Mouse (Mus musculus) hindbrain, embryonic 15.5 days (tissue): Measurements from ENCODE around the gene Maml3. TPM values are rescaled to one million over a fixed set of nuclear protein-coding genes. Genes with fewer than 3 reads are reported as not detected.

Experiments
- ATAC-seq: fragments of 200-750 bp; cut with Nextera tagmentation; 2 replicates; pipeline ENCODE4 v1.8.0; 2017; ENCODE audit warnings: low read depth, moderate number of reproducible peaks, moderate TSS enrichment; ENCODE audit not compliant: low FRiP score
- H3K27ac ChIP-seq: fragments of 300-500 bp; sonication (generic); replicated peaks from 2 replicates; pipeline ENCODE4 v1.5.1; 2015; ENCODE audit warnings: mild to moderate bottlenecking, inconsistent platforms
- H3K27me3 ChIP-seq: fragments of 300-500 bp; sonication (generic); 2 replicates; pipeline ENCODE4 v1.6.1; 2015; ENCODE audit warnings: control low read depth, inconsistent platforms
- H3K36me3 ChIP-seq: fragments of 300-500 bp; sonication (generic); 2 replicates; pipeline ENCODE4 v1.6.1; 2015; ENCODE audit warnings: control low read depth, inconsistent platforms
- H3K4me1 ChIP-seq: fragments of 300-500 bp; sonication (generic); replicated peaks from 2 replicates; pipeline ENCODE4 v1.6.1; 2015; ENCODE audit warnings: control low read depth, inconsistent platforms
- H3K4me2 ChIP-seq: fragments of 300-500 bp; sonication (generic); 2 replicates; pipeline ENCODE4 v1.6.1; 2015; ENCODE audit warnings: moderate library complexity, mild to moderate bottlenecking, inconsistent platforms
- H3K4me3 ChIP-seq: fragments of 300-500 bp; sonication (generic); 2 replicates; pipeline ENCODE4 v1.5.1; 2015; ENCODE audit warnings: mild to moderate bottlenecking, inconsistent platforms
- H3K9ac ChIP-seq: fragments of 300-500 bp; sonication (generic); 2 replicates; pipeline ENCODE4 v1.6.1; 2015; ENCODE audit warnings: inconsistent platforms
- H3K9me3 ChIP-seq: fragments of 300-500 bp; sonication (generic); 2 replicates; pipeline ENCODE4 v1.6.1; 2016; ENCODE audit warnings: control low read depth, inconsistent platforms
- WGBS: fragments of 180-500 bp; shearing (Covaris S2); methylation state at CpG from one replicate; pipeline ENCODE4 v1.1.7; 2015; 5-methylcytosine and 5-hydroxymethylcytosine counted together
- polyA plus RNA-seq: library from polyadenylated mRNA; unstranded; fragments of >200 nt; fragmentation: Nextera tagmentation; extraction: Ambion mirVana; gene quantifications from 2 replicates; pipeline ENCODE4 v1.2.1, GENCODE M21; 2015

The Maml3 gene
- polyA plus RNA-seq, 1 experiment from 2014 or later, result 7.8 TPM

DNA sequence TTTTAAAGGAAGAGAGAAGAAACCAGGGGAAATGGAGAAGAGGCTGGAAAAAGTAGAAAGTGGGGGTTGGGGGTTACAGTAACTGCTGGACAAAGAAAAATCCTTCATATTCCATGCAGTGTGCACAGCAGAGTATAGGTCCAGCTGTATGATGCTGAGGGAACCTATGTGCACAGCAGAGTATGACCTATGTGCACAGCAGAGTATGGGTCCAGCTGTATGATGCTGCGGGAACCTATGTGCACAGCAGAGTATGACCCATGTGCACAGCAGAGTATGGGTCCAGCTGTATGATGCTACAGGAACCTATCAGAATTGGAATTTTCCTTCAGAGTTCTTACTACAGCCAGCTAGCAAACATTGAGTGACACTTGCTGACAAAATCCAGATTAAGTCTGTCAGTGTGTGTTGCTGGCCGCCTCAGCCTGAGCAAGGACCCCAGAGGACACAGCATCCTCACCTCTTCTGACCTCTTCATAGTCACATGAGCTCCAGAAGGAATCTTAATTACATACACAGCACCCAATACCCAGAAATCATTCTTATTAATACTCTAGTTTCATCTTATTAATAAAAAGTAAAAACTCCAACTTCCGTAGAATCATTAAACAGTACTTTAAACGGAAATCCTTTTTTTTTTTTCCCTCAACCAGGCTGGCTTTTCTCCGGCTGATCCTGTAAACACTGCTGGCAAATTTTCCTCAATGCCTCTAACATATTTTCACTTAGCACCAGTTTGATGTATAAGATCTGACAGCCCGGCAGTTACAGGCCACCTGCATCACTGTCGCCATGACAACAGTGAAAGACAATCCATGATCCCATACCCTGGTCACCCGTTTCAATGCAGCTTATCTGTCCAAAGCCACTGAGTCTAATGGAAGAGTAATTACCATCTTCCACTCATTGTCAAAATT lies 43.1 kb downstream of the Maml3 start:
- H3K9me3 ChIP-seq, result no peaks in the 10 kb centered on the region
- H3K27me3 ChIP-seq, result no peaks in the 10 kb centered on the region
- H3K4me2 ChIP-seq, result 0 out of 2 replicates have a peak overlapping the region, but pooled peaks have one; percentile 5
- ATAC-seq, result peak; percentile 69; the same call in 1 of the 2 replicates
- no peaks in the 10 kb centered on the region for H3K36me3 ChIP-seq
- H3K4me3 ChIP-seq, result no peak overlapping the region
- peak overlapping the region; percentile 73 for H3K27ac ChIP-seq
- WGBS, result 36% methylated on average over 8 of the region's 8 CpGs
- no peak overlapping the region for H3K9ac ChIP-seq
- H3K4me1 ChIP-seq, result peaks cover 21% of the 10 kb centered on the region

DNA sequence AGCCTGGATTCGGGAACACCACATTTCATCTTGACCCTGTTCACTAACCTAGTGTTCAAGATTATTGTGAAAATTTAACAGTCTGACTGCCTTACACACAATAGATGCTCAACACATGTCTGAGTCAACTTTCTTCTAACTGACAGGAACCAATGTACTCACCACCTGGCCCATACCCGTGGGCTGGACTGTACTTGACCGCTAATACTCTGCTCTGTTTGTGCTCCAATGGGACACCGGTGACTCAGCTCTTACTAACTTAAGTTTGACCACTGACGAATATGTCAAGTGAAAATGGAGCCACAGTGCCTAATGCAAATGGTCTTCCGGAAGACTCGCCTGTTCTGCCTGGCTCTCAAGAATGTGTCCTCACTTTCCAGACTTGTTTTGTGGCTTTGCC lies 44.0 kb downstream of the Maml3 start:
- ATAC-seq, result no peak
- Histone ChIP-seq H3K9me3 (no peaks in the 10 kb centered on the region), H3K4me3 (no peak overlapping the region), H3K4me1 (peaks cover 21% of the 10 kb centered on the region), H3K27me3 (no peaks in the 10 kb centered on the region), H3K36me3 (no peaks in the 10 kb centered on the region), H3K27ac (no peak overlapping the region), H3K9ac (no peak overlapping the region), H3K4me2 (no peak overlapping the region)
- 97% methylated on average over 7 of the region's 7 CpGs for WGBS

DNA sequence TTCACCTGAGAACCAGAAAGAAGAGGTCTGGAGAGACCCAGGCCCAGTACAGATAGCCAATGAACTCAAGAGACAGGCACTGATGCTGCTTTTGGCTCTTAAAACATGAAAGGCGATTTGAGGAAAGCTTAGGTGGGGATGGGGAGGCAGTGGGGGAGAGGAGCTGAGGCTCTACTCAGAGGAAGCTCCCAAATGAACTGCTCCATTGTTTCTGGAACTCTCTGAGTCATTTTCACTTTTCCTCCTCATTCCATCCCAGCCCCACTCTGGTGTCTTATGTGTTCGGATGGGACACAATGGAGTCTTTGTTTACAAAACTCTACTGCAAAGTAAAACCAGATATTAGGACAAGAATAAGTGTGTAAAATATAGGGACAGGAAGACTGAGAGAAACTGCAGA lies 53.1 kb downstream of the Maml3 start:
- Histone ChIP-seq H3K4me2 (no peak overlapping the region), H3K36me3 (no peaks in the 10 kb centered on the region), H3K27ac (no peak overlapping the region), H3K4me3 (no peak overlapping the region), H3K9me3 (no peaks in the 10 kb centered on the region), H3K4me1 (peaks cover 11% of the 10 kb centered on the region), H3K27me3 (no peaks in the 10 kb centered on the region), H3K9ac (no peak overlapping the region)
- whole genome bisulfite sequencing, result 75% methylated on average over 2 of the region's 2 CpGs
- ATAC-seq, result no peak

DNA sequence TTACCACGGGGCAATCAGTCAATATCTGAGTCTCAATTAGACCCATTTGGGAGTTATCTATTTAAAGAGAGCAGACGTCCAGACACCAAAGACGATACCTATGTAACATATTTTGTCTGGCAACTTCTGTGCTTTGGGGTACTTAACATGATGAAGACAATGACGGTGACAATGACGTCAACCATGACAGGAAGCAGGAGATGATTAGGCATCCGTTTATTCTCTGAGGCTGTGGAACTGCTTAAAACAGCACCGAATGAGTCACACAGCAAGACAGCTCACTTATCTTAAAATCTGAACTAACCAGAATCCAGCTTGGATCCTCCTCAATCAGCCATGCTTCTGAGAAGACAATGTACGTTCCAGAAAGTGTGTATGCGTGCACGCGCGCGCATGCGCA lies 56.8 kb downstream of the Maml3 start:
- H3K27ac ChIP-seq, result peak overlapping the region; percentile 86; the same call in 1 of the 2 replicates
- 80% methylated on average over 14 of the region's 14 CpGs for WGBS
- no peak for ATAC-seq
- H3K4me2 ChIP-seq, result no peak overlapping the region
- no peak overlapping the region for H3K4me3 ChIP-seq
- no peaks in the 10 kb centered on the region for H3K36me3 ChIP-seq
- no peaks in the 10 kb centered on the region for H3K27me3 ChIP-seq
- H3K9me3 ChIP-seq, result no peaks in the 10 kb centered on the region
- no peak overlapping the region for H3K9ac ChIP-seq
- H3K4me1 ChIP-seq, result peaks cover 48% of the 10 kb centered on the region

DNA sequence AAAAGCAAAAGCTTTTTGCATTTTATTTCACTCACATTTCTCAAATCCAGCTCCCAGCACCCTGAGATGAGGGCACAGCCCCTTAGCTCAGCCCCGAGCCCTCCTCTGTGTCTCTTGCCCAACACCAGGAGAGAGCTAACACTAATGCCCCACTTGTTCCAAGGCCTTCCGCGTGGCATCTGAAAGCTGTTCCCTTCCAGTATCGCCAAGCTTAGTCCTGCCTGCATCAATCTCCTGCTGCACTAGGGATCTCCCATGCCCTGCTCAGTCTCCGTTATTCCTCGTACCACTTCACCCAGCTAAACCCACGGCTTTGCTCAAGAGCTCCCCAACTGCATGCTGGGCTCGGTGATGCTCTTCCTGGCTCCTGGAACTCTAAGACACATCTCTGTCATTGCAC lies 57.3 kb downstream of the Maml3 start:
- 71% methylated on average over 8 of the region's 8 CpGs for WGBS
- H3K9ac ChIP-seq, result peak overlapping the region; percentile 35; the same call in 1 of the 2 replicates
- H3K4me3 ChIP-seq, result 0 out of 2 replicates have a peak overlapping the region, but pooled peaks have one; percentile 32
- peak overlapping the region; percentile 58 for H3K4me2 ChIP-seq
- ATAC-seq, result no peak
- peak overlapping the region; percentile 86 for H3K27ac ChIP-seq
- no peaks in the 10 kb centered on the region for H3K36me3 ChIP-seq
- H3K4me1 ChIP-seq, result peaks cover 49% of the 10 kb centered on the region
- H3K27me3 ChIP-seq, result no peaks in the 10 kb centered on the region
- H3K9me3 ChIP-seq, result no peaks in the 10 kb centered on the region

DNA sequence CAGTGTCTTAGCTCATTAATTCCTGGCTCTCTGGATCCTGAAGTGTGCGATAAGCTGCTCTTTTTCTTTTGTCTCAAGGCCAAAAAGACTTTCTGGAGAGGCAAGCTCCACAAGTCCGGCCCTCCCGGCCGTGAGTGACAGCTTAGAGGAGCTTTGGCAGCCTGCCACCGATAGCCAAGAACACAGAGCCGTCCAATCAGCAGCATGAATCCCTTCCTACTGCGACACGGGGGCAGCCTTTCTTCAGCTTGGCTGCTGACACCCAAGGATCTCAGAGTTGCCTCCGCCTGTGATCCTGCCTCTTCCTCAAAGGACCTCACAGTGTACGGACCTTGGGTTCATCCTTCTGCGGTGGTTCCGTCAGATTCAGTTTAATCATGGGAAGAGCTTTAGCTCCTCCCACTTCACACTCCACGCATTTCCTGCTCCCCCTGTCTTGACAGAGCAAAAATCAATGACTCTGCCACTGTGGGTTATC lies 57.9 kb downstream of the Maml3 start:
- H3K4me1 ChIP-seq, result peaks cover 49% of the 10 kb centered on the region

DNA sequence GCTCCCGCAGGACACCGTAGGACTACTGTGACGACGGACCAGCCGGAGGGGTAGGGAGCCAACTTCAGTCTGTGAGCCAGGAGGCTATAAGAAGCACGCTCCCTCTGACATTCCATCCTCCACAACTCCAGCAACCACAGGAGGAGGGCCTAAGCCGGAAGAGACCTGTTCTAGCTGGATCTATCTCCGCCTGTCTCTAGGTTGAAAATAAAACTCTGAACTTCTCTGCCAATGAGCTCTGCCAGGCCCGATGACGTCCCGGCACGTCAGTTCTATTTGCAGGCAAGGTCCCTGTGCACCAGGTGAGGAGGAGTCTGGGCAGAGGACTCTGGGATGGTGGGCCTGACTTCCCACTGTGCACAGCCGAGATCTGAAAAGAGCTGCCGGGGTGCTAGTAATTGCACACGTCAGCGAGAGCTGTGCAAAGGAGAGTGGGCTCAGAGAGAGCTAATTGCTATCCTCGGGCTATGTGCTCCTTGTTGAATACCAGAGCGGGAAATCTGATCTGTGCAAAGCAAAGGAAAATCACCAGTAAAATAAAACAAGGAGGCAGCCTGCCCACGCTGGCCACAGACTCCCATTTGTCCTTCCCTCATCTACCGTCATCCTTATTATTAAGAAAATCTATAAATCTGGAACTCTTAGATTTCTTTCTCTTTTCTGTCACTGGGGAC lies 58.7 kb downstream of the Maml3 start:
- Histone ChIP-seq H3K27me3 (no peaks in the 10 kb centered on the region), H3K4me3 (peak overlapping the region; percentile 32), H3K4me1 (peaks cover 49% of the 10 kb centered on the region), H3K36me3 (no peaks in the 10 kb centered on the region), H3K9ac (peak overlapping the region; percentile 35), H3K4me2 (peak overlapping the region; percentile 58), H3K27ac (peak overlapping the region; percentile 86), H3K9me3 (no peaks in the 10 kb centered on the region)
- 4% methylated on average over 20 of the region's 20 CpGs for WGBS
- ATAC-seq, result peak; percentile 81

More for the DNA sequence above, 57.9 kb downstream of the Maml3 start:
- no peaks in the 10 kb centered on the region for H3K36me3 ChIP-seq
- WGBS, result under 1% methylated on average over 13 of the region's 13 CpGs
- peak; percentile 83 for ATAC-seq
- peak overlapping the region; percentile 86 for H3K27ac ChIP-seq
- peak overlapping the region; percentile 32 for H3K4me3 ChIP-seq
- peak overlapping the region; percentile 35 for H3K9ac ChIP-seq
- no peaks in the 10 kb centered on the region for H3K27me3 ChIP-seq
- peak overlapping the region; percentile 58 for H3K4me2 ChIP-seq
- no peaks in the 10 kb centered on the region for H3K9me3 ChIP-seq

DNA sequence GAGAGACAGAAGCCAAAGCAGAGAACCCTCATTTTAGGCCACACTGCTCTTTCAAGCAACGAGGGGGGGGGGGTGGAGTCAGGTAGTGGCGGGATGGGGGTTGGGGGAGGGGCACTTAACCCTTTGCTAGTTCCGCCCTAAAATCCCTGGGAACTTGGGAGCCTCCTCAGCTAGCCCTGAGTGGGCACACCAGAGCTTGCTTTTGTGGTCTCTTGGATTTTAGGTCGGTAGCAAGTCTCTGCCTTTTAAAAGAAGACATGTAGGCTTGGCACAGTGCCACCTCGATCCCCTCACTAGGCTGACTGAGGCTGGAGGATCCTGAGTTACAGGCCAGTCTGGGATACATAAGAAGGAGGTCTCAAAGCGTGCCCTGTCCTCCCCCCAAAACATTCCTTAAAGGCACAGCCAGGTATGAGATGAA lies 59.6 kb downstream of the Maml3 start:
- H3K4me3 ChIP-seq, result no peak overlapping the region
- peak overlapping the region; percentile 86 for H3K27ac ChIP-seq
- H3K4me1 ChIP-seq, result peaks cover 49% of the 10 kb centered on the region
- H3K9me3 ChIP-seq, result no peaks in the 10 kb centered on the region
- no peak overlapping the region for H3K9ac ChIP-seq
- H3K4me2 ChIP-seq, result peak overlapping the region; percentile 58
- ATAC-seq, result no peak
- no peaks in the 10 kb centered on the region for H3K36me3 ChIP-seq
- 15% methylated on average over 6 of the region's 6 CpGs for WGBS
- H3K27me3 ChIP-seq, result no peaks in the 10 kb centered on the region

DNA sequence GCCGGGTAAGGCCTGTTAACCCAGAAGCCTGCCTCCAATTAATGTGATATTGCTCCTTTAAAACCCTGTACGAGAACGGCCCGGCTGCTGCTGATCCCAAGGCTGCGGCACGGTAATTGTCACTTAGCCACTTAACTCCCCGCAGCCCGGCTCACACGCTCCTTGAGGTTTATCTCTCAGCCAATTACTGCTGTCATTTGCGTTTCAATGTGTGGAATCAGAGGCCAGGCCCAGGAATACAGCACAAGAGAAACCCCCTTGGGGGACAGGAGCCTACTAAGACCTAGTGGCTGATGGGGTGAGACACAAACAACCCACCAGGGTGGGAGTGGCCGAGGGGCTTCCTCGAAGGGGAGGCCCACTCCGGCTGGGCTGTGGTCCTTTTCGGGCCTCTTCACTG lies 60.2 kb downstream of the Maml3 start:
- no peak for ATAC-seq
- 6% methylated on average over 14 of the region's 14 CpGs for WGBS
- H3K4me1 ChIP-seq, result peaks cover 49% of the 10 kb centered on the region
- peak overlapping the region; percentile 38 for H3K4me2 ChIP-seq
- H3K27ac ChIP-seq, result peak overlapping the region; percentile 86
- no peaks in the 10 kb centered on the region for H3K27me3 ChIP-seq
- H3K9ac ChIP-seq, result no peak overlapping the region
- H3K4me3 ChIP-seq, result no peak overlapping the region
- no peaks in the 10 kb centered on the region for H3K9me3 ChIP-seq
- H3K36me3 ChIP-seq, result no peaks in the 10 kb centered on the region

DNA sequence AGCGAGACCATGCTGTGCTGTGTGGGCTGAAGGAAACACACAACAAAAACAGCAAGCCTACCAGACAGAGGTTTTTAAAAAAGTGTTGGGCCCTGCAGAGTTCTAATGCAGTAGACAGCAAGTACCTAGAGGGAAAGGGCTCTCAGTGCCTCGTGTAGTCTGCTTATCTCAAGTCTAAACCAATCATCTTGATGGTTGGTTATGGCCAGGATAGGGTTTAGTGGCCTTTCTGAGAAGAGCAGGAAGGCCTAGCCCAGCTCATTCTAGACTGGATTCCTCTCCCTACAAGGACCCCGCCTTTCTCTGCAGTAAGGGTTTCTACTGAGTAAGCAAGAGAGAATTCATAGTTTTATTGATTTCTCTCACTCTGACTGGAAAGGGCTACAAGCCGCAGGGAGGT lies 61.0 kb downstream of the Maml3 start:
- H3K4me1 ChIP-seq, result peaks cover 49% of the 10 kb centered on the region
- 59% methylated on average over 4 of the region's 4 CpGs for WGBS
- no peaks in the 10 kb centered on the region for H3K9me3 ChIP-seq
- no peak overlapping the region for H3K27ac ChIP-seq
- no peak overlapping the region for H3K4me3 ChIP-seq
- no peak for ATAC-seq
- no peaks in the 10 kb centered on the region for H3K27me3 ChIP-seq
- H3K36me3 ChIP-seq, result no peaks in the 10 kb centered on the region
- H3K9ac ChIP-seq, result no peak overlapping the region
- H3K4me2 ChIP-seq, result no peak overlapping the region

DNA sequence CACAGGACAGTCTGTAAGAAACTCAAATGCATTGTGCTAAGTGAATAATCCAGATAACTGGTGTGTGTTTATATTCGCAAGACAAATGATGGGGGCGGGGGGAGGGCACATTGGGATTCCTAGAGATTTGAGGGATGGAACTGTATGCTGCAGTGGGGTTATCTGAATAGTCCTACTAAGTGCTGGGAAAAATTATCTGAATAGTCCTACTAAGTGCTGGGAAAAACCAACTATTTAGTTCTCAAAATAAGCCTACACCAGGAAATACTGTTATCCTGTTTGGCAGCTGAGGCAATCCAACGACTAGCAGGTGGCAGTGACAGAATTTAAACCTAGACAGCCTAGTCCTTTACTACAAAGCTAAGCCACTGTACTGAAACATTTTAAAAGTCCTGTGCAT lies 62.2 kb downstream of the Maml3 start:
- Histone ChIP-seq H3K9ac (no peak overlapping the region), H3K27ac (no peak overlapping the region), H3K36me3 (no peaks in the 10 kb centered on the region), H3K4me1 (peaks cover 45% of the 10 kb centered on the region), H3K4me3 (no peak overlapping the region), H3K4me2 (no peak overlapping the region), H3K9me3 (no peaks in the 10 kb centered on the region), H3K27me3 (no peaks in the 10 kb centered on the region)
- 91% methylated on average over 3 of the region's 3 CpGs for WGBS
- no peak for ATAC-seq

DNA sequence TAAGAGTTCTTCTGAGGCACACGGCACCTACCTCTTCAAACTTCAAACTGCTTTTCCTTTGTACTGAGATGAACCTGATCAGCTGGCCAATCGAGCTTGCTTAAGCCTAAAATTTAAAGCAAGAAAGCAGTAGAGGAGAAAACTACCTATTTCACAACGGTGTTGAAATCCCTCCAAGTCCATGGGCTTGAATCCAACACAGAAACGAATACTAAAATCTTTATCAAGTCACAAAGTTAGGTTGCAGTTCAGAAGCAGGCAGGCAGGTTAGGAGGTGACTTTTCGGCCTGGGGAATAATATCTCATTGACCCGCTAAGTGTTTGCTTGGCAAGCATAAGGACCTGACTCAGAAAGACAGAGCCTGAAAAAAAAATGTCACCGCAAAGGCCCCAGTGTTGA lies 64.9 kb downstream of the Maml3 start:
- H3K36me3 ChIP-seq, result no peaks in the 10 kb centered on the region
- no peak overlapping the region for H3K4me3 ChIP-seq
- peaks cover 19% of the 10 kb centered on the region for H3K4me1 ChIP-seq
- no peaks in the 10 kb centered on the region for H3K27me3 ChIP-seq
- H3K27ac ChIP-seq, result no peak overlapping the region
- no peak for ATAC-seq
- H3K9me3 ChIP-seq, result no peaks in the 10 kb centered on the region
- no peak overlapping the region for H3K4me2 ChIP-seq
- 89% methylated on average over 7 of the region's 7 CpGs for WGBS
- H3K9ac ChIP-seq, result no peak overlapping the region
